Mouse (Mus musculus) bone marrow macrophage, adult 2 months (primary cell): ENCODE data around the gene Ccdc92. TPM values are rescaled to one million over a fixed set of nuclear protein-coding genes. Genes with fewer than 3 reads are reported as not detected.

Source experiments
- H3K27ac ChIP-seq: 2 replicates; pipeline ENCODE4 v1.5.1; 2012; ENCODE audit warnings: low read depth, low read length; ENCODE audit not compliant: insufficient read depth
- H3K4me1 ChIP-seq: 2 replicates; pipeline ENCODE4 v1.6.1; 2012; ENCODE audit warnings: low read length; ENCODE audit not compliant: control insufficient read depth, insufficient read depth
- H3K4me3 ChIP-seq: 2 replicates; pipeline ENCODE4 v1.5.1; 2012; ENCODE audit warnings: mild to moderate bottlenecking, low read length, moderate library complexity; ENCODE audit not compliant: insufficient read depth
- CTCF ChIP-seq: IDR thresholded peaks from 2 replicates; pipeline ENCODE4 v1.5.1; 2012; ENCODE audit warnings: low read depth, mild to moderate bottlenecking, low read length, moderate library complexity
- POLR2A ChIP-seq: IDR thresholded peaks from 2 replicates; pipeline ENCODE4 v1.6.1; 2012; ENCODE audit warnings: mild to moderate bottlenecking, low read depth, low read length, borderline replicate concordance
- polyA plus RNA-seq: library from polyadenylated mRNA; stranded (reverse); fragments of >200 nt; gene quantifications from 2 replicates; pipeline ENCODE4 v1.2.4, GENCODE M21; 2012; ENCODE audit not compliant: missing spikeins, insufficient read depth, insufficient read length

The Ccdc92 gene
- polyA plus RNA-seq, 1 experiment: 0.92 TPM

DNA sequence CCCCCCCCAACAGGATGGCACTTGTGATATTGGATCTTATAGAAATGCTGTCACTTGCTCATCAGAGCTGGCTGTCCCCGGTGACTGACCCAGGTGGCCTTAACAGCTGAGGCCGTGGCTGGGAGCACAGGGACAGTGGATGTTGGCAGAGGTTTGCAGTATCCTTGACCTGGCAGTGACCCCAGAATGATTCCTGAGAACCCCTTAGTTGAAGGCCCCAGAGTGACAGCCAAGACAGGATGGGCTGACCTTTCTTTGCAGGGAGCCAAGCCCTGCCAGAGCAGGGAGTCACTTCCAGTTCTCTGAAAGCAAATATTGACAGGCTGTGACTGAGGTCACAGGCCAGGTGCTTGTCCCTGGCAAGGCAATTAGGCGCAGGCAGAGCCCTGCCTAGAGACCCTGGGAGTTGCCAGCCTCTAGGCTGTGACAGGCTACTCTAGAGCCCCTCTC, 29.7 kb upstream of the Ccdc92 start:
- Histone ChIP-seq H3K4me3 (no peak overlapping the region), H3K27ac (no peak overlapping the region), H3K4me1 (no peaks in the 10 kb centered on the region)
- no peak for TF ChIP-seq CTCF

DNA sequence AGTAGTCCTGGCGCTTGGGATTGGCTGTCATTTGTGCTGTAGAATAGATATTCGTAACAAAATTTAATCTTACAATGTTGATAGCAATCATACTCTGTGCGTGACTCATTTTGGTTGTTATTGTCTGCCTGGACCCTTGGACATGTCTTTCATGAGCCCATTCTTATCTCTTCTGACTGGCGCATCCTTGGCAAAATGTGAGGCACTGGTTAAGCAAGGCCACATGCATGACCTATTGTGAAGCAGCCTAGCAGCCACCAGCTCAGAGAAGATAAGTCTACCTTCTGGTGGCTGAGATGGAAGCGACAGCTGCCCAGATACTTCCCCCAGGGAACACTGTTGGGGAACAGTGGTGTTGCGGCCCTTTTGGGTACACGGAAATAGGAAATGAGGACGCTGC, 26.4 kb upstream of the Ccdc92 start:
- H3K4me1 ChIP-seq: no peaks in the 10 kb centered on the region
- no peak overlapping the region for H3K4me3 ChIP-seq
- TF ChIP-seq POLR2A (no peak), CTCF (no peak)
- no peak overlapping the region for H3K27ac ChIP-seq

DNA sequence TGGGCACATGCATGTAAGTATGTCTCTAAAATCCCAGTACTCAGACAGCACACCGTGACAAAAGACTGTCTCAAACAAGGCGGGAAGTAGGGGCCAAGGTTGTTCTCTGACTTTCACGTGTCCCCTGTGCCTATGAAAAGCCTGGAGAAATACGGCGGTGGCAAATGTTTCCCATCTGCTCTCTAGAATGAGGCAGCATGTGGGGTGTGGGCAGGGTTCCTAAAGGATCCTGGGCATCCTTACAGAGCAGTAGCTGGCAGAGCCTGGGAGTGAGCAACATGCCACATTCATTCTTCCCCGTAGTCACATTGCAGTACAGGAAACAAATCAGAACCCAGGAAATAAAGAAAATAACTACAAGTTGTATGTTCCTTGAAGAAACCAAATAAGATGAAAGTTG, 21.7 kb upstream of the Ccdc92 start:
- H3K27ac ChIP-seq: no peak overlapping the region
- H3K4me1 ChIP-seq: no peaks in the 10 kb centered on the region
- TF ChIP-seq POLR2A: no peak
- no peak for TF ChIP-seq CTCF
- no peak overlapping the region for H3K4me3 ChIP-seq

DNA sequence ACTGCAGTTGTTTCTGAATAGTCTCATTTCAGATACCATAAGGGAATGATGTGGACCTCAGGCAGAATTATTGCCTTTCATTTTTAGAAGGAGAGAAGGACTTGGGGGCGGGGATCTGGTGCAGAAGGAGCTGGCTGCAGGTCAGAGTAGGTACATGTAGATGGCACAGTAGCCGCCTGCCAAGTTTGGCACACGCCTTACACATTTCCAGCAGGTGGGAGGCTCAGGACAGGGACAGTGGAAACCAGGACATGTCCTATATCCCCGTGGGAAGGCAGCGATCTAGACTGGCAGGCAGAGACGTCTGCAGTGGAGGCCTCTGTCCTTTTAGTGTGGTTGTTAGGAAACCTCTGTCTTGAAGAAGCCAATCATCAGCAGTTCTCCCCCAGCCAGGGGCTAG, 17.6 kb upstream of the Ccdc92 start:
- TF ChIP-seq POLR2A (no peak), CTCF (no peak)
- no peak overlapping the region for H3K27ac ChIP-seq
- no peak overlapping the region for H3K4me3 ChIP-seq
- H3K4me1 ChIP-seq: no peaks in the 10 kb centered on the region

DNA sequence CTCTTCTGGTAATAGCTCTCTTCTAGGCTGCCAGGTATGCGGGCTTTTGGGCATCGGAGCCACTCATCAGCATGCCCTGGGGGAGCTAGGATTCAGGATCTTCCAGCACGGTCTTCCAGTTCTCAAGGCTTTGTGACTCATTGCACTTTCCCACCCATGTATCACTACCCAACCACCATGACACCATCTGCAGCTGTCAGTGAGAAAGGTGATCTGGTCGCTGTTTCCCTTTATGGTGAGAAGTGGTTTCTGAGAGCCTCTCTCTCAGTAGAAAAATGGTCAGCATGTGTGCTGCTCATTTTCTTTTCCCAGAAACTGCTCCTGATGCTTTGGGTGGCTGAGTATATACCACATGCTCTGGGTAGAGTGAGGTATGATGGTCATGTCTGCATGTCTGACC, 17.0 kb upstream of the Ccdc92 start:
- Histone ChIP-seq H3K4me1 (no peaks in the 10 kb centered on the region), H3K27ac (no peak overlapping the region), H3K4me3 (no peak overlapping the region)
- no peak for TF ChIP-seq CTCF
- TF ChIP-seq POLR2A: no peak

DNA sequence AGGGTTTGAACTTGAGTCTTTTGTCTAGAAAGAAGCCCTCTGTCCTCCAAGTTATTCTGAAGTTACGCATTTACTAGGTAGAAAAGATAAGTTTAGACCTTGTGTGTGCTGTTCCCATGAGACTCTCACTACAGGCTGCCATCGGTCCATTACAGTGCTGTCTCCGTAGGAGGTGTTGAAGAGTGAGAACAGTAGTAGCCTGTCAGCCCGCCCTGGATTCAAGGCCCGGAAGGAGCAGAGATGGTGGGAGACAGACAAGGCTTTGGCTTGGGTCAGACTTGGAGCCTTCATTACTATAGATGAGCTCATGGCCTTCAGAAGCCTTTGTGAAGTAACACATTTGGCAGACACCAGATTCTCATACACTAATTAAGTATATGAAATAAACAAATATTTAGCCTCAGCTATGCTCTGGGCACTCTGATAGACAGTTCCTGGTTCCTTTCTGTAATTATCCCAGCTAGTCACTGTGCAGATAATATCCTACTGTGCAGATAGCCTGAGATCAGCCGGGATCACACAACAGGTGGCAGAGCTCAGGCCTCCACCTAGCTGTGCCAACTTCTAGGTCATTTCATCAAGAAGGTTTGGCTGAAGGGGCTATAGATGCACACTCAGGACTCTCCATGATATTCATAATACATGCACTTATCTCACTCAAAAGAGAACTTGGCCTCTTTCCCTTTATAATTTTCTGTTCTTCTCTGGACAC, 11.8 kb upstream of the Ccdc92 start:
- peaks cover 16% of the 10 kb centered on the region for H3K4me1 ChIP-seq
- TF ChIP-seq POLR2A (no peak), CTCF (no peak)
- no peak overlapping the region for H3K27ac ChIP-seq
- H3K4me3 ChIP-seq: no peak overlapping the region

DNA sequence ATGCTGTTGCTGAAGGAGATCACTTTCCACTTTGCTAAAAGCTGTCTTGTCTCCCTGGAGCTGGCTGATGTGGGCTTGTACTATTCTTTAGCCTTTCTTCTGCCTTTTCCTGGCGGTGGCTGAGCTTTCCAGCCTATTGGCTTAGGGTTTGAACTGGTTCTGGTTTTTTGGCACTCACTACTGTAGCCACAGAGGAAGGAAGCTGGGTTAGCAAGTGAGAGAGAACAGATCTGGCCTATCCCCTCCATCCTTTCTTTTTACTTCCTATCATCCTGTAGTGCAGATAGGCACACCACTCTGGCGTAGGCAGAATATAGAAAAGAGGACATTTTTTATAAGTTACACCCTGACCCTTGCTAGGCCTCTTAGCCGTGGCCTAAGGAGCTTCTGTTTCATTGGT, 10.9 kb upstream of the Ccdc92 start:
- peaks cover 16% of the 10 kb centered on the region for H3K4me1 ChIP-seq
- no peak for TF ChIP-seq POLR2A
- no peak for TF ChIP-seq CTCF
- no peak overlapping the region for H3K27ac ChIP-seq
- no peak overlapping the region for H3K4me3 ChIP-seq

DNA sequence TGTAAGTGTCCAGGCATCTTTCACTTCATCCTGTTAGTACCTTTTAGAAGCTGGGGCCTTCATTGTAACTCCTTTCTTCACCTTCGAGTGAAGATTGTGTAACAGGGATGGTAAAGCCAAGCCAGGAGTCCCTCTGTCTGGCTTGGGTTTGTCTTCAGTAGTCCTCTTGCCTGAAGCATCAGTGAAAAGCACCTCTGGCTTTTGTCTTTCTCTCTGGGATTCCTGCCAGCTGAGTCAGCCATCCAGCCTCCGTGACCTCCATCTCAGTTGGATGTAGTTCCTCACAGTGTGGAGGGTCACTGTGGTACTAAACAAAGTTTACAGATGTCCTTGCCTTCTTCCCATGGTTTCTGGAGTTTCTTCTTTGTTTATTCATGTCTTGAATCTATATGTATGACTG, 9.8 kb upstream of the Ccdc92 start:
- TF ChIP-seq POLR2A: no peak
- no peak for TF ChIP-seq CTCF
- H3K4me3 ChIP-seq: no peak overlapping the region
- no peak overlapping the region for H3K27ac ChIP-seq
- H3K4me1 ChIP-seq: peaks cover 16% of the 10 kb centered on the region

DNA sequence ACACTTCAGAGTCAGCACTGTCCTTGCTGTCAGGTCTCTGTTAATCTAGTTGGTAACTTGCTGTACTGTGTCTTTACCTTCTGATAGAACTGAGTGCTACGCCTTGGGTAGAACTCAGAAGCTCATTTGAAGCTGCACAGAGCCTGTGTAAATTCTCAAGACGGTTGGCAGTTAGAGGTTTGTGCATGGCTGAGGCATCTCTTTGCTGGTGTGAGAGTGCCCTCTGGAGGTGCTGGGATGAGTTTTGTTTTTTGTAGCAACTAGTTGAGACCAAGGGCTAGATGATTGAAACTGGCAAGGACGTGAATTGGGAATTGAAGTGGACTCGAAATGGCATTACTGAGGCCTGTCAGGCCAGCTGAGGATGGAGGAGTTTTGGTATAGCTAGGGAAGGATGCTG, 6.8 kb upstream of the Ccdc92 start:
- Histone ChIP-seq H3K27ac (no peak overlapping the region), H3K4me1 (peaks cover 16% of the 10 kb centered on the region), H3K4me3 (no peak overlapping the region)
- TF ChIP-seq POLR2A (no peak), CTCF (peak; percentile 39)

DNA sequence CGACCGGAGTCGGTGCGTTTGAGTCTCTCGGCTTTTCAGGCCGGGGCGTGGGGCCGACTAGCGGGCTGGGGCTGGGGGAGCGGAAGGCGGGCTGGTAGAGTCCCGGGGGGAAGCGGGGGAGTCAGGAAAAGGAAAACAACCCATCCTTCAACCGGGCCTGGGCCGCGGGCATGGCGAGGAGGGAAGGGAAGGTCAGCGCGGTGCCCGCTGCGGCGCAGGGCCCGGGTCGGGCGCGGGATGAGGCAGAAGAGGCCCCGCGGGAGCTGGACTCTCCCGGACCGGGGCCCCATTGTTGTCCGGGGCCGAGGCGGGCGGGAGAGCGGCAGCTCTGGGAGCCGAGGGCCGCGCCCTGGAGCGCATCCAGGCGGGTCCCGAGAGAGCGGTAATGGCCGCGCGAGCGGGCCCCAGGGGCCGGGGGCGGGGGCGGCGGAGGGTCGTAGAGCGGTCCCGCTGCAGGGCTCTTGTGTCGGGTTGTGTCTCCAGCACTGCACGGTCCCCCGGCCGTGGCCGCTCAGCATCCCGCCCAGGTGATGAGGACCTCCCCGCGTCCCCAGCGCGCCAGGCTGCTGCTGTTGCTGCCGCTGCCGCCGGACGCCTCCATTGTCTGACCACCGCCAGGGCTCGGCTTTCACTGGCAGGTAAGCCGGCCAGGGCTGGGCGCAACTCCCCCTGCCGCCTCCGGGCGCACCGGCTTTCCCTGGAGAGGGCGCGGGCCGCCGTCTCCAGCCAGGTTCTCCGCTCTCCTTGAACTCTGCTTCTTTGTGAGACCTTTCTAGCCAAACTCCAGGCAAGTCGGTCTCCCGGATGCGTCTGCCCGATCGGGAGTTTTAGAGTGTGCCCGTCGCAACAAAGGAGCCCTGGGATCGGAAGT, 882 bp upstream of the Ccdc92 start:
- no peak overlapping the region for H3K27ac ChIP-seq
- H3K4me3 ChIP-seq: peak overlapping the region; percentile 87
- TF ChIP-seq CTCF (no peak), POLR2A (no peak)
- H3K4me1 ChIP-seq: peaks cover 8% of the 10 kb centered on the region
